Mouse (Mus musculus) forebrain, embryonic 11.5 days (tissue): ENCODE results near the gene Lancl2. TPM values are rescaled to one million over a fixed set of nuclear protein-coding genes. Genes with fewer than 3 reads are reported as not detected.

Experiments
- ATAC-seq: fragments of 200-750 bp; cut with Nextera tagmentation; replicated peaks from 2 replicates; pipeline ENCODE4 v1.8.0; 2017; ENCODE audit warnings: moderate TSS enrichment; ENCODE audit not compliant: low FRiP score
- DNase-seq: peaks from one replicate; pipeline ENCODE4 v3.0.0-alpha.2; 2017; ENCODE audit warnings: low spot score
- H3K27ac ChIP-seq: fragments of 300-500 bp; sonication (generic); 2 replicates; pipeline ENCODE4 v1.5.1; 2014; ENCODE audit warnings: low read depth, low read length
- H3K27me3 ChIP-seq: fragments of 300-500 bp; sonication (generic); 2 replicates; pipeline ENCODE4 v1.6.1; 2014; ENCODE audit warnings: mild to moderate bottlenecking, low read length, mixed read lengths; ENCODE audit not compliant: control insufficient read depth, insufficient read depth
- H3K36me3 ChIP-seq: fragments of 300-500 bp; sonication (generic); 2 replicates; pipeline ENCODE4 v1.6.1; 2014; ENCODE audit warnings: mild to moderate bottlenecking, low read length, moderate library complexity, mixed read lengths; ENCODE audit not compliant: control insufficient read depth, insufficient read depth
- H3K4me1 ChIP-seq: fragments of 300-500 bp; sonication (generic); replicated peaks from 2 replicates; pipeline ENCODE4 v1.6.1; 2014; ENCODE audit warnings: low read length, mixed read lengths; ENCODE audit not compliant: control insufficient read depth, insufficient read depth
- H3K4me2 ChIP-seq: fragments of 300-500 bp; sonication (generic); 2 replicates; pipeline ENCODE4 v1.6.1; 2014; ENCODE audit warnings: low read depth, mild to moderate bottlenecking, low read length, moderate library complexity, mixed read lengths; ENCODE audit not compliant: severe bottlenecking
- H3K4me3 ChIP-seq: fragments of 300-500 bp; sonication (generic); 2 replicates; pipeline ENCODE4 v1.5.1; 2014; ENCODE audit warnings: low read depth, low read length
- H3K9ac ChIP-seq: fragments of 300-500 bp; sonication (generic); 2 replicates; pipeline ENCODE4 v1.6.1; 2014; ENCODE audit warnings: low read length
- H3K9me3 ChIP-seq: fragments of 300-500 bp; sonication (generic); 2 replicates; pipeline ENCODE4 v1.6.1; 2016; ENCODE audit warnings: low read length, mixed read lengths; ENCODE audit not compliant: control insufficient read depth
- WGBS: fragments of 180-500 bp; shearing (Covaris S2); extraction: QIAGEN DNeasy Blood & Tissue Kit; methylation state at CpG from one replicate; pipeline ENCODE4 v1.1.7; 2014; 5-methylcytosine and 5-hydroxymethylcytosine counted together
- polyA plus RNA-seq: library from polyadenylated mRNA; unstranded; fragments of >200 nt; fragmentation: Nextera tagmentation; extraction: Ambion mirVana; gene quantifications from 2 replicates; pipeline ENCODE4 v1.2.1, GENCODE M21; 2014

Lancl2 gene
- polyA plus RNA-seq, 1 experiment from 2014 or later, result 54.0 TPM

GRCm38 (mm10) chr6:57780359-57780758 lies 78.0 kb downstream of the Lancl2 start:
- Histone ChIP-seq H3K4me2 (no peak overlapping the region), H3K36me3 (no peaks in the 10 kb centered on the region), H3K27me3 (no peaks in the 10 kb centered on the region), H3K9ac (no peak overlapping the region), H3K4me3 (no peak overlapping the region), H3K9me3 (no peaks in the 10 kb centered on the region; the same call in 1 of the 2 replicates), H3K4me1 (no peaks in the 10 kb centered on the region), H3K27ac (no peak overlapping the region)
- 95% methylated on average over 3 of the region's 3 CpGs for WGBS
- DNase-seq (no peak), ATAC-seq (no peak)

GRCm38 (mm10) chr6:57782658-57783057 lies 80.3 kb downstream of the Lancl2 start:
- no peaks in the 10 kb centered on the region for H3K36me3 ChIP-seq
- H3K4me1 ChIP-seq, result no peaks in the 10 kb centered on the region
- no peak overlapping the region for H3K9ac ChIP-seq
- H3K9me3 ChIP-seq, result no peaks in the 10 kb centered on the region
- DNase-seq, result no peak
- H3K4me3 ChIP-seq, result no peak overlapping the region
- H3K27me3 ChIP-seq, result no peaks in the 10 kb centered on the region
- 92% methylated on average over 1 of the region's 1 CpGs for WGBS
- ATAC-seq, result no peak
- H3K27ac ChIP-seq, result no peak overlapping the region
- H3K4me2 ChIP-seq, result no peak overlapping the region

- Histone ChIP-seq H3K9ac (no peak overlapping the region), H3K9me3 (no peaks in the 10 kb centered on the region), H3K27me3 (no peaks in the 10 kb centered on the region), H3K27ac (no peak overlapping the region), H3K4me2 (no peak overlapping the region), H3K4me1 (no peaks in the 10 kb centered on the region), H3K36me3 (no peaks in the 10 kb centered on the region), H3K4me3 (no peak overlapping the region)
- no peak for DNase-seq
- ATAC-seq, result no peak
- WGBS, result 90% methylated on average over 1 of the region's 1 CpGs
Measured at GRCm38 (mm10) chr6:57784251-57784650, 81.9 kb downstream of the Lancl2 start.

GRCm38 (mm10) chr6:57787376-57787775 lies 85.0 kb downstream of the Lancl2 start:
- ATAC-seq (no peak), DNase-seq (no peak)
- Histone ChIP-seq H3K9me3 (no peaks in the 10 kb centered on the region), H3K36me3 (no peaks in the 10 kb centered on the region), H3K9ac (no peak overlapping the region), H3K27me3 (no peaks in the 10 kb centered on the region), H3K4me2 (no peak overlapping the region), H3K4me3 (no peak overlapping the region), H3K4me1 (no peaks in the 10 kb centered on the region), H3K27ac (no peak overlapping the region)
- 97% methylated on average over 6 of the region's 6 CpGs for WGBS

Other genes with a start within 250 kb of the Lancl2 start
- 6.2 and 6.7 TPM in 2 replicates for gene Ppm1k, start 167.1 kb upstream of the Lancl2 start, polyA plus RNA-seq
- gene Herc6, start 121.5 kb upstream of the Lancl2 start, polyA plus RNA-seq, result 2.7 and 3.4 TPM in 2 replicates
- 15.8 and 16.1 TPM in 2 replicates for gene Pyurf, start 10.5 kb upstream of the Lancl2 start, polyA plus RNA-seq
- 49.2 and 55.3 TPM in 2 replicates for gene Vopp1, start 122.6 kb downstream of the Lancl2 start, polyA plus RNA-seq
- gene Vmn1r21, start 147.8 kb downstream of the Lancl2 start, polyA plus RNA-seq, result not detected in 2 replicates
- gene Vmn1r22, start 205.5 kb downstream of the Lancl2 start, polyA plus RNA-seq, result not detected in 2 replicates
- not detected in 2 replicates for gene Vmn1r23, start 224.3 kb downstream of the Lancl2 start, polyA plus RNA-seq